Mouse (Mus musculus): ENCODE measurements around the gene Kcnk13.

Gene Kcnk13

DNA sequence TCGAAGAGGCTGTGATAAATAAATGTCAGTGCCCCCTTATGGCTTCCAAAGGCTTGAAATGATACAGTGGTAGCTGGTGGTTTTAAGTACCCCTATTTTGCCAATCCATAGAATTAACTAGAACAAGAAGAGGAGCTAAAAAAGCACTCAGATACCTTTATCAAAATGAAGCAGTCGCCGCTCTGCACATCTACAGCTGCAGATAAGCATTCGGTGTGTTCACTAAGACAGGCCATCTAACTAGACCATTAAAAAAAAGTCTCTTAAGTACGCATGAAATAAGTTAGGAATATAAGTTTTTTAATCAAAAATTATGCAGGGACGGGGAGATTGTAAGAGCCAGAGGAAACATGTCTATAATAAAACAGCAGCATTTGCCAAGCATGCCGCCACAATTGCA, 3.6 kb upstream of the Kcnk13 start:
- in situ Hi-C loops (cut with MboI; ENCODE audit: unreplicated experiment in 2 of 2), result loop anchor here (5.0 to 25.0 kb wide), 6 partner anchors 38 to 1123 kb away; no protein-coding TSS in a partner anchor

DNA sequence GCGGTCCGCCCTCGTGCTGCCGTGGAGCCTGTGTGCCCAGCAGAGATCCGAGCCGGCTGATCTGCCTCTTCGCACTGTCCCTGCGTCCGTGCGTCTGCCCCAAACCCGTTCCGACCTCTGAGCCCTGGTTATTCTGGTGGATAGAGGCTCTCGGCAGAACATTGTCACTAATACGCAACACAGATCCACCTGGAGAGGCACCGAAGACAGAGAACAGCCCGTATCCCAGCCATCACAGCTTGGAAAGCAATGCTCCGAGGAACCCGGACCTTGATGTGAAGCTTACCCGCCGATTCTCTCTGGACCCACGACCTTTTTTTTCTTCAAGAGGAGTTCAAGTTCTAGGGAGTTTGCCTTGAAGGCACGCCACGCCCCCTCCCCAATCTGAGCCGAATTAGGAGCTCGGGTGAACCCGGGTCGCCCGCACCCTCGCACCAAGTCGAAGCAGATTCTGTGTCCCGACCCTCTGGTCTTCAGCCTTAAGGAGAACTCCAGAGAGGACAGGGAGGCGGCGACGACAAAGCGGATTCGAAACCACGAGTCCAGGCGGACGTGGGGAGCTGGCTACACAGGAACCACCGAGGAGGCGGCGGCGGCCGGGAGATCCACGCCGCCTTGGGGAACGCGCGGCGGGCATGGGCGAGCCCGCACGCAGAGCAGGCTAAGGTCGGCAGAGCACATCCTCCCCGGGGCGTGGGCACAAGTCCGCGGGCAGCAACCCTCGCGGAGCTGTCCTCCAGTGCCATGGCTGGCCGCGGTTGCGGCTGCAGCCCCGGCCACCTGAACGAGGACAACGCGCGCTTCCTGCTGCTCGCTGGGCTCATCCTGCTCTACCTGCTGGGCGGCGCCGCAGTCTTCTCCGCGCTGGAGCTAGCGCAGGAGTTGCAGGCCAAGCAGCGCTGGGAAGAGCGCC, 1.2 kb downstream of the Kcnk13 start:
- in situ Hi-C loops (cut with MboI; ENCODE audit: unreplicated experiment in 2 of 2), result loop anchor here (5.0 to 25.0 kb wide), 3 partner anchors 571 to 1128 kb away; no protein-coding TSS in a partner anchor

DNA sequence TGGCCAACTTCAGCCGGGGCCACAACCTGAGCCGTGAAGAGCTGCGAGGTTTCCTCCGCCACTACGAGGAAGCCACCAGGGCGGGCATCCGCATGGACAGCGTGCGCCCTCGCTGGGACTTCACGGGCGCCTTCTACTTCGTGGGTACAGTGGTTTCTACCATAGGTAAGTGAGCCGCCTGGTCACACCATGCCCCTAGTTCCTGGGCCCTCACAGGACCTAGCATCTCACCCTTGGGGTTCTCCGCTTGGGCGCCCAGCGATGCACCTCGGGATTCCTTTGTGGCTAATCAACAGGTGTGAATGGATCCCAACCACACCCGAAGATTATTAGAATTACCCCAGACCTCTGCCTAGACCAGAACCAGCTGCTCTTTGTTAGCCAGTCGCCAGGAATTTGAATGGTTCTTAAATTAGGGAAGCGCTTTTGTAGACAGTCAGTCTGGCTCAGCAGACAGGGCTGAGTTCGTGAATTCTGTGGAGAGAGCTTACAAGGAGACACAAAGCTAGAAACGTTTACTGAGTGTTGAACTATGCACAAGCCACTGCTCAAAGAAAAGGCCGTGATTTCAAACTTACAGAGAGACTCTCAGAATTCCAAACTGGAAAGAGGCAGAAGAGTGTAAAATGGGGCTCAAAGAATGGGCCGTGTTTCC, 1.9 kb downstream of the Kcnk13 start:
- in situ Hi-C loops (cut with MboI; ENCODE audit: unreplicated experiment in 2 of 2), result loop anchor here (5.0 to 25.0 kb wide), 3 partner anchors 571 to 1129 kb away; no protein-coding TSS in a partner anchor

DNA sequence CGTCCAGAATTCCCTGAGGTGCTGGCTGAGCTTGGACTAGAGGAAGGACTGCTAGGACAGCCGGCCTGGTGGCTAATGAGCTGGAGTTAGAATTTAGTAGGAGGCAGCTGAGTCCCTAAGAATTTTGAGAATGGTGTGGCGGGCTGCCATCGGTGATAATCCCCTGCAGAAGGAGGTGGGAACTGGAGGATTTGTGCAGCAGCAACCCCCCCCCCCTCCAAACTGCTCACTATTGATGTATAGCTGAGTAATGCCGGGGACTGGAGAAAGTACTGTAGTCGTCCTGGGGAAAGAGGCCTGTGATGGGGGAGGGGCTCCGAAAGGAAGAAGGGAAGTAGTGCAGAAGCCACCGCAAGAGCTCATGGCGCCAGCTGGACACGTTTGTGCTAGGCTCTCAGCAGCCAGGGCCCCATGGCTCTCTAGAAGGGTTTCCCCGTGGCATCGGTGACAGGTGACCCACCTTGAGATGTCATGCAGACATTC, 2.6 kb downstream of the Kcnk13 start:
- in situ Hi-C loops (cut with MboI; ENCODE audit: unreplicated experiment in 2 of 2), result loop anchor here (5.0 to 25.0 kb wide), 3 partner anchors 572 to 1130 kb away; no protein-coding TSS in a partner anchor

DNA sequence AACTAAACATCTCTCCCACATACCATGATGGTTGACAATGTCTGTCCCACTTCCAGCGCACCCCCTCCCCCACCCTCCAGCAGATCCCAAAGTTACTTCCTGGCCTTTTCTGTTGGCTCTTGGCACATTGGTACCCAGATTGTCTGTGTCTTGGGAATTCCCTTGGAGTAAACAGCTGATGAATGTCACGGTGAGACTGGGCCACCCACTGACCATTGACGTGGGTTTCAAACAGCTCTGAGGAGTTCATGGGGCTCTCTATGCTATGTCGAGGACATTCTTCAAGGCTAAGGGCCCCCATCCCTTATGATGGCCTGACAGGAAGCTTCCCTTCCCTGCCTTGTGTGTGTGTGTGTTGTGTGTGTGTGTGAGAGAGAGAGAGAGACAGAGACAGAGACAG, 5.6 kb downstream of the Kcnk13 start:
- in situ Hi-C loops (cut with MboI; ENCODE audit: unreplicated experiment in 2 of 2), result loop anchor here (5.0 to 25.0 kb wide), 5 partner anchors 132 to 1133 kb away; no protein-coding TSS in a partner anchor

DNA sequence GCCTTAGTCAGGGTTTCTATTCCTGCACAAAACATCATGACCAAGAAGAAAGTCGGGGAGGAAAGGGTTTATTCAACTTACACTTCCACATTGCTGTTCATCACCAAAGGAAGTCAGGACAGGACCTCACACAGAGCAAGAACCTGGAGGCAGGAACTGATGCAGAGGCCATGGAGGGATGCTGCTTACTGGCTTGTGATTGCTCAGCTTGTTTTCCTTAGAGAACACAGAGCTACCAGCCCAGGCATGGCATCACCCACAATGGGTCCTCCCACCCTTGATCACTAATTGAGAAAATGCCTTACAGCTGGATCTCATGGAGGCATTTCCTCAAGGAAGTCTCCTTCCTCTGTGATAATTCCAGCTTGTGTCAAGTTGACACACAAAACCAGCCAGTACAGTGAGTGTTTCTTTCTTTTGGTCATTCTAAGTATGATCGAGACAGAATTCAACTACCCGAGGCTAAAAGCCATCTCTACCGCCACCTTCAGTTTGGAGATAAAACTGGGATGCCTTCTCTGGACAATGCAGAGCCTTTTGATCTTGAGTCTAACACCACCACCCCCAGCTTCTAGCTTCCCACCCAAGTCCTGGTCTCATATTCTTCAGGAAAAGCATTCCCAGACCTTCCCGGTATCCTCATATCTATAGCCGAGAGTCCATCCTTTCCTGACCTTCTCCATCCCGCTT, 7.1 kb downstream of the Kcnk13 start:
- in situ Hi-C loops (cut with MboI; ENCODE audit: unreplicated experiment in 2 of 2), result loop anchor here (5.0 to 25.0 kb wide), 3 partner anchors 131 to 1134 kb away; no protein-coding TSS in a partner anchor

DNA sequence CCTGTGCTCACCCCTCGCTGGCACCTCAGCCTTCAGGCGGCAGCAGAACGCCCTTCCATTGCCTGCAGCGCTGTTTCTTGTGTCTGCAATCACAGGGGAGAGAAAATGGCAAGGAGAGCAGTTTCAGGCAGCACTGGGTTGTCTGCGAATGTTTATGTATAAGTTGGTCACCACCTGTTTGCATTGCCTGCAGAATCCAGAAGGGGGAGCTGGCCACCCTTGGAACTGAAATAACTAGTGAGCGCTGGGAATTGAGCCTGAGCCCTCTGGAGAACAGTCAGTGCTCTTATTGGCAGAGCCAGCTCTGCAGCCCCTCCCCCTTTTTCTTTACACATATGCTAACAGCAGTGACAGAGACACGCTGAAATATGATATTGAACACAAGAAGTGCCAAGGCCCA, 8.5 kb downstream of the Kcnk13 start:
- in situ Hi-C loops (cut with MboI; ENCODE audit: unreplicated experiment in 2 of 2), result loop anchor here (5.0 to 25.0 kb wide), 3 partner anchors 129 to 1136 kb away; no protein-coding TSS in a partner anchor

DNA sequence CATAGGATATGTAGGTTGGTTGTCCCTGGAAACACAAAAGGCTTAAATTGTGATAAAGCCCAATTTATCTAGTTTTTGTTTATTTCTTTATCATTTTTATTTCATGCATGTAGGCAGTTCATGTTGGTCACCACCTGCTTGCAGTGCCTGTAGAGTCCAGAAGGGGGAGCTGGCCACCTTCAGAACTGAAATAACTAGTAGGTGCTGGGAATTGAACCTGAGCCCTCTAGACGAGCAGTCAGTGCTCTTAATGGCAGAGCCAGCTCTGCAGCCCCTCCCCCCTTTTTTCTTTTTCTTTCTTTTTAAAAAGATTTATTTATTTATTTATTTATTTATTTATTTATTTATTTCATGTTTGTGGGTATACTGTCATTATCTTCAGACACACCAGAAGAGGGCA, 9.4 kb downstream of the Kcnk13 start:
- in situ Hi-C loops (cut with MboI; ENCODE audit: unreplicated experiment in 2 of 2), result loop anchor here (5.0 to 25.0 kb wide), 3 partner anchors 129 to 1136 kb away; no protein-coding TSS in a partner anchor

DNA sequence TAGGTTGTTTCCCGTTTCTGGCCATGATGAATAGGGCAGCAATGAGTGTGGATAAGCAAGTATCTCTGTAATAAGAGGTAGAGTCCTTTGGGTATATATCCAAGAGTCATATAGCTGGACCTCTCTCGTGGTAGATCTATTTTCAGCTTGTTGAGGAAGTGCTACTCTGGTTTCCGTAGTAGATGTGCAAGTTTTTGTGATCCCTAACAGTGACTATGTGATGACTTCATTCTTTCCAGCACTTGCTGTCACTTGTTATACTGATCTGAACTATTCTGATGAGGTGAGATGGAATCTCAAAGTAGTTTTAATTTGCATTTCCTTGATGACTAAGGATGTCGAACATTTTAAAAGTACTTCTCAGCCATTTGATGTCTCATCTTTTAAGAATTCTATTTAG, 15.2 kb downstream of the Kcnk13 start:
- in situ Hi-C loops (cut with MboI; ENCODE audit: unreplicated experiment in 2 of 2), result no loop called here

DNA sequence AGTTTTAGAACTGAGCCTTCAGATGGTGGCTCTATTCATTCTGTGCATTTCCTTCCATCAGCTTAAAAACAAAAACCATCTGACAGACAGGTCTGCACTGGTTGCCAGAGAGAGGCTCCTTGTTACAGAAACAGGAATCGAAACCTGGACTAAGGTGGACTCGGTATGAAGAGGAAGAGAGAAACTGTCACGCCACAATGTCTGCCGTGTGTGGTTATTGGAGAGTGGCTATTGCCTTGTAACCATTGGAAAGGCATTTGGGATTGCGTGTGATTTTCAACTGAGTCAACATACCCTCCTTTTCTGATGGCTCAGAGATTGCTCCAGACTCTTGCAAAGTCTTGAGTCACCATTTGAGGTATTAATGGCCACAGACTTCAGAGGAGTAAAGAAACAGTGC, 22.5 kb downstream of the Kcnk13 start:
- in situ Hi-C loops (cut with MboI; ENCODE audit: unreplicated experiment in 2 of 2), result no loop called here

DNA sequence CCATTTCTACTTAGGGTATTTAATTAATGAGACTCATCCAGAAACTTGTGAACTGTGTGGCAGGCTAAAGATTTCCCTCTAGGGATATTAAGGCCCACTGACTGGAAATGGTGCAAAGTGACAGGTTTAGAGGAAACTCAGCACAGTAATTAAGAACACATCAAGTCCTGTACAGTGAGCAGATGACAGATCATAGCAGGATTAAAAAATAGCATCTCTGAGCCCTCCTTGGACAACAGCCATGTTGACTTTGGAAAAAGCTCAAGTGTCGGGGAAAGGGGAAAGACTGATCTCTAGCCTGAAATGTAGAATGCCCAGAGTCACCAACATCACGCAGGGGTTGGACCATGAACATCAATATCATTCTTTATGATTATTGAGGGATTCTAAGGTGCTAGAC, 23.8 kb downstream of the Kcnk13 start:
- in situ Hi-C loops (cut with MboI; ENCODE audit: unreplicated experiment in 2 of 2), result no loop called here

DNA sequence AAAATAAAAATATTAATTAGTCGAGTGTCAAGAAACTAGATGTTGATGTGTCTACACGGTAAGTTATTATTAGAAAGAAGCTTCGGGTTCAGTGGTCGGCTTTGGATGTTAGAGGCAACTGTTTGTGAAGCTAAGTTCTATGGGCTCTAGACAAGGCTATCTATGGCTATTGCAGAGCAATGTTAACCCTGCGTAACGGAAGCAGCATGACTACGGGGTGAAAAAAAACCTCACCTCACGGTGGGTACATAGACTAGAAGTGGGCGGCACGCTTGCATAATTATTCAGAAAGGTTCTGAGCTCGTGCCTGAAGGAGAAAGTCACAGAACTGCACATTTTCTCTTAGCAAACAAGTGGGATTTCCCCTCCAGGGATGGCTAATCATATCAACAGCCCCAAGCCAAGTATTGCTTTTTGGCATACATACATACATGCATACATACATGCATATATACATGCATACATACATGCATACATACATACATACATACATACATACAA, 28.1 kb downstream of the Kcnk13 start:
- in situ Hi-C loops (cut with MboI; ENCODE audit: unreplicated experiment in 2 of 2), result no loop called here

DNA sequence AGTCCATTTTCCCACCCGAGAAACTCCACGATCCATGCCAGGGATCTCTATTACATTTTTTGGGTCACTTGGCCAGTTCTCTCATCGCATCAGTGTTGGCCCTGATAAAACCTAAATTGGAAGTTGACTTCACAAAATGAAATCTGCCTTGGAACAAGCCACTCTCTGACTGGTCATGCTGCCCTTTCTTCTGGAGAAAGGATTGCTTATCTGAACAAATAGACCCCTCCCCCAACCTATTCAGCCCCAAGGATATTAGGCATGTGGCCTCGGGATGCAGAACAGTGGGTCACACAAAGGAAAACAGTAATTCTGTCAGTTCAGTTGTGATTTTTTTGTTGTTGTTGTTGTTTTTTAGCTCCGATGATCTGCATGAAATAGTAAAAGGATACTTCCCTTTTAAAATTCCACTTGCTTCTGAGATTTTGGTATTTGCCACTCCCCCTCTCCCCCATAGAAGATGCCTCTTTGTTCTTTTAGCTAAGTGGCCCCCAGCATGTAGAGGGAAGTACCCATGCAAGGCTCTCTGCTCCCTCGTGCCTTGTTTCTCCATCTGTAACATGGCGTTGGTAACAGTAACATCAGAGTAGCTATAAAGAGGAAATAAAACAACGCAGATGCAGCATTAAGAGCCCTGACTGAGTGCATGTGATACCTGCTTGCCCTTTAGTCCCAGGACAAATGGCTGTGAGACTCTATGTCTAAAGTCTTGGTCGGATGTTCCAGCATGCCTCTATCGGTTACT, 29.0 kb downstream of the Kcnk13 start:
- in situ Hi-C loops (cut with MboI; ENCODE audit: unreplicated experiment in 2 of 2), result no loop called here

DNA sequence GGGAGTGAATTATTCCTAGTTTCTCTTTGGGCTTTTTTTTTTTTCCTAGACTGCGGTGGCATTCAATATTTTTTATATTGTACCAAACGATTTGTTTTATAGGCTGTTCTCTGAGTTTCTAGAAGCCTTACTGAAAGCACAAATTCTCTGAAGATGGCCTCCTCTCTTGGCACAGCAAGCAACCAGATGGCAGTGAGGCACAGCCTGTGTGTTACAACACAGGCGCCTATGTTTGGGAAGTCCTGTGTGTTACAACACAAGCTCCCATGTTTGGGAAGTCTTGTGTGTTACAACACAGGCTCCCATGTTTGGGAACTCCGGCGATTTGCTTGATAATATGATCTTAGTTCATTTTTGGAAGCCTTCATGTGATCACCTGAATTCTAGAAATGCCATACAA, 31.7 kb downstream of the Kcnk13 start:
- in situ Hi-C loops (cut with MboI; ENCODE audit: unreplicated experiment in 2 of 2), result no loop called here

DNA sequence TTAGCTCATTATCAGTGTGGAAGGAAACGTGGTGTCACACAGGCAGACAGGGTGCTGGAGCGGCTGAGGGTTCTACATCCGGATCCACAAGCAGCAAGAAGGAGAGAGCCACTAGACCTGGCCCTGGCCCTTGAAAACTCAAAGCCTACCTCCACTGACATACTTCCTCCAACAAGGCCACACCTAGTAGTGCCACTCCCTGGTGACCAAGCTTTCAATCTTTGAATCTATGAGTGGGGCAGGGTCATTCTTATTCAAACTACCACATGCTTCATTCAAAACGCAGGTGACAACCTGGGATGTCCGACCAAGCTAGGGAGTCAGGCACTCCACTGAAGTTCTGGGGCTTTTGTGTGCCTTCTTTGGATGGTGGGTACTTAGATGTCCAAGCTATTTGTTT, 35.4 kb downstream of the Kcnk13 start:
- in situ Hi-C loops (cut with MboI; ENCODE audit: unreplicated experiment in 2 of 2), result no loop called here

DNA sequence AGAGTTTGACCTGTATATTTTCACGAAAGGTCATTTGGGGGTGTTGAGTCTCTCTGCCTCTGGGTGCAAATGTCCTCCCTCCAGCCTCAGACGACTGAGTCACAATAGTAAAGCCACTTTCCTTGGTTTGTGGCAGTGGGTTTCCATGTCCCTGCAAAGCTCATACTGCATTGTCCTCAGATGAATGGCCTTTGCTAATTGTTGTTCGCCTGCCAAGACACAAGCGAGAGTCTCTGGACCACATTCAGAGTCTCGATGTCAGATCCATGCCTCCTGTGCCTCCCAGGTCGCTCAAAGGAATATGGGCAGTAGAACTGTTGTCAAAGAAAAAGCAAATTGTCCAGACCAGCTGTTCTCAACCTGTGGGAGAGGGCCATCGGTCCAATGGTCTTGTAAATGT, 36.1 kb downstream of the Kcnk13 start:
- in situ Hi-C loops (cut with MboI; ENCODE audit: unreplicated experiment in 2 of 2), result no loop called here

DNA sequence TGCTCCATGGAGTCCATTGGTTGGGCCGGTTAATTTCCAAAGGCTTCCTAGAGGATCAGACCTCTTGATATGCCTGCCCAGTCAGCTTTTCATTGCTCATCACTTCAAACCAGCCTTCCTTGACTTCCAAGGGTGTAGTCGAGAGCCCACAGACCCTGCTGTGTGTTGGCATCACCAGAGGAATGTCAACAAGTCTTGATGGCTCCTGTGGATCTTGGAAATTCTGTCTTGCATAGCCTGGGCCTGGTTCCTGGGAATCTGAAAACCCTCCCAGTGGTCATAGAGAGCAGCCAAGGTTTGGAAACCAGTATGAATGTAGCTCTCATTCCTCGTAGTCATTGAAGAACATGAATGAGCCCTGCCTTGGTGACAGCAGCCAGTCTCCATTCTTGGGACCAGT, 36.9 kb downstream of the Kcnk13 start:
- in situ Hi-C loops (cut with MboI; ENCODE audit: unreplicated experiment in 2 of 2), result no loop called here

DNA sequence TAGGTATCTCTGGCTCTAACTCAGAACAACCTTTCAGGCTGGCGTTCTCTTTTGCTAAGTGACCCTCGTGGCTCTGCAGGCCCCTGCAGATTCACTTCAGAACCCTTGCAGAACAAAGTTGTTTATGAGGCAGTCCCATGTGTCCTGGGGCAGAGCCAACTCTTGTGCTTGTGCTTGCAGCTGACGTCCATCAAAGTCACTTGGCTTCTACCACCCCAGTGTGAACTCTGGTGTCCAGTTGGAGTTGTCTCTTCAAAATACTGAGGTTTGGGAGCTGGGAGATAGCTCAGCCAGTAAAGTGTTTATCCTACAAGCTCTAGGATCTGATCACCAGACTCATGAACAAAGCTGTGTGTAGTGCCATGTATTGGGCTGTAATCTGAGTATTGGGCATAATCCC, 37.6 kb downstream of the Kcnk13 start:
- in situ Hi-C loops (cut with MboI; ENCODE audit: unreplicated experiment in 2 of 2), result no loop called here

DNA sequence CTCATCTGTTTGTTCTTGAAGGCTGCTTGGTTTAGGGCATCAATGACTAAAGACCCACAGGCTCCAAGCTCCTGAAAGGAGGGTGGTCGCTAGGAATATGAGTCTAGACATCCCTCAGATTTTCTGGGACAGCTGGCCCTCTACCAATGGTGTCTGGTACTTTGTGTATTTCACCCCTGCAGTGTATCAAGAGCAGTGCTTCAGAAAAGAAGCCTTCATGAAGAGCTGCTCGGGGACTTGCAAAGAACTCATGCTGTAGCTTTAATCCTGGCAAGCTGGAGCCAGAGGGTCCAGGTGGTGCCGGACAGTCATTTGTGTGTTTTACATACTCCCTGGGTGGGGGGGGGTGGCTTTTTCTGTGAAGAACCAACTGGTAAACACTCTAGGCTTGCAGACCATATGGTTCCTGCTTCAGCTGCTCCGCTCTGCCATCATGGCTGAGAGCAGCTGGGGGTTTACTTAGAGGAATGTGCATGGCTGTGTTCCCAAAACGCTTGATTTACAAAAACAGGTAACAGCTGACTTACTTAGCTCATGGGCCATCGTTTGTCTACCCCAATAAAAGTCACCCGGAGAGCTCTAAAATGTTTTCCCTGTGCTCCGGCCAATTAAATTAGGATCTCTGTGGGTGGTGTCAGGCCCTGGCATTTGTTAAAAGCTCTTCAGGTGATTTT, 38.8 kb downstream of the Kcnk13 start:
- in situ Hi-C loops (cut with MboI; ENCODE audit: unreplicated experiment in 2 of 2), result no loop called here
